Mouse (Mus musculus) ES-E14 (cell line): ENCODE data around the gene Ttc41.

ENCODE experiments used
- CHD2 ChIP-seq: IDR thresholded peaks from 2 replicates; pipeline ENCODE4 v1.6.1; 2014; ENCODE audit warnings: mild to moderate bottlenecking, low read depth, low read length, inconsistent platforms
- HCFC1 ChIP-seq: IDR thresholded peaks from 2 replicates; pipeline ENCODE4 v1.6.1; 2012; ENCODE audit warnings: low read length, inconsistent platforms, borderline replicate concordance; ENCODE audit not compliant: insufficient read depth
- ZC3H11A ChIP-seq: IDR thresholded peaks from 2 replicates; pipeline ENCODE4 v1.6.1; 2012; ENCODE audit warnings: low read depth, mild to moderate bottlenecking, inconsistent platforms, low read length, borderline replicate concordance

GRCm38 (mm10) chr10:86769797-86770196 lies 64.2 kb downstream of the Ttc41 start:
- TF ChIP-seq CHD2 (no peak), HCFC1 (no peak), ZC3H11A (no peak)
